Mouse (Mus musculus): Measurements from ENCODE around the gene Sdhc.
"Not testable (repeated sequence)": the region's sequence is repeated elsewhere in the genome, so short reads cannot be mapped to it uniquely, and the experiment has no call there.

The Sdhc gene

GRCm38 (mm10) chr1:171168906-171169305 lies 18.5 kb upstream of the Sdhc start:
- no peak for DNase-seq (ENCODE audit: low spot score)

GRCm38 (mm10) chr1:171165629-171166345 lies 15.4 kb upstream of the Sdhc start:
- DNase-seq (ENCODE audit: low spot score), result no peak

- DNase-seq (ENCODE audit: low spot score), result peak; percentile 67
Observed at GRCm38 (mm10) chr1:171164258-171164657, 13.9 kb upstream of the Sdhc start.

- DNase-seq (ENCODE audit: low spot score), result no peak
Observed at GRCm38 (mm10) chr1:171162526-171162925, 12.1 kb upstream of the Sdhc start.

- DNase-seq (ENCODE audit: low spot score), result no peak
Observed at GRCm38 (mm10) chr1:171159485-171159975, 9.1 kb upstream of the Sdhc start.

- DNase-seq (ENCODE audit: low spot score), result no peak
Observed at GRCm38 (mm10) chr1:171157965-171158364, 7.6 kb upstream of the Sdhc start.

- no peak for DNase-seq (ENCODE audit: low spot score)
Observed at GRCm38 (mm10) chr1:171156644-171157043, 6.2 kb upstream of the Sdhc start.

GRCm38 (mm10) chr1:171151966-171152365 lies 1.6 kb upstream of the Sdhc start:
- DNase-seq (ENCODE audit: low spot score), result no peak

- no peak for DNase-seq (ENCODE audit: low spot score)
Observed at GRCm38 (mm10) chr1:171150838-171151391, 512 bp upstream of the Sdhc start.

- DNase-seq (ENCODE audit: low spot score), result not testable (repeated sequence)
Observed at GRCm38 (mm10) chr1:171142981-171143380, 7.4 kb downstream of the Sdhc start.

GRCm38 (mm10) chr1:171137486-171138155 lies 12.8 kb downstream of the Sdhc start:
- not testable (repeated sequence) for DNase-seq (ENCODE audit: low spot score)

GRCm38 (mm10) chr1:171135600-171135999 lies 14.8 kb downstream of the Sdhc start:
- DNase-seq (ENCODE audit: low spot score), result no peak

GRCm38 (mm10) chr1:171130971-171131370 lies 19.4 kb downstream of the Sdhc start:
- DNase-seq (ENCODE audit: low spot score), result no peak

- DNase-seq (ENCODE audit: low spot score), result no peak
Observed at GRCm38 (mm10) chr1:171129251-171129650, 21.2 kb downstream of the Sdhc start.

- DNase-seq (ENCODE audit: low spot score), result no peak
Observed at GRCm38 (mm10) chr1:171124398-171124797, 26.0 kb downstream of the Sdhc start.

GRCm38 (mm10) chr1:171122932-171123331 lies 27.5 kb downstream of the Sdhc start:
- peak; percentile 40 for DNase-seq (ENCODE audit: low spot score)

- DNase-seq (ENCODE audit: low spot score), result no peak
Observed at GRCm38 (mm10) chr1:171121839-171122238, 28.6 kb downstream of the Sdhc start.

- DNase-seq (ENCODE audit: low spot score), result no peak
Observed at GRCm38 (mm10) chr1:171120893-171121292, 29.5 kb downstream of the Sdhc start.

- DNase-seq (ENCODE audit: low spot score), result no peak
Observed at GRCm38 (mm10) chr1:171119405-171119804, 31.0 kb downstream of the Sdhc start.

GRCm38 (mm10) chr1:171118996-171119395 lies 31.4 kb downstream of the Sdhc start:
- DNase-seq (ENCODE audit: low spot score), result no peak

- peak; percentile 93 for DNase-seq (ENCODE audit: low spot score)
Observed at GRCm38 (mm10) chr1:171118269-171118684, 32.1 kb downstream of the Sdhc start.

- DNase-seq (ENCODE audit: low spot score), result no peak
Observed at GRCm38 (mm10) chr1:171116280-171116679, 34.1 kb downstream of the Sdhc start.

- peak; percentile 83 for DNase-seq (ENCODE audit: low spot score)
Observed at GRCm38 (mm10) chr1:171113873-171114299, 36.5 kb downstream of the Sdhc start, which contains the start of gene Cfap126. Gene Cfap126 (plus strand): TSS chr1:171113918.

Measured in embryo, embryonic 10.5 days (tissue).